14 mouse cellular contexts compared by ENCODE assay signal in genomic region chr1:120605143-120605435, GRCm38 (mm10). TPM values are rescaled to one million over a fixed set of nuclear protein-coding genes. Genes with fewer than 3 reads are reported as not detected.
DNase-seq lines count a peak whose midpoint lies in the region; ATAC-seq lines count a peak whose summit lies in the region.
"Had no signal": no experiment of that assay in that cellular context is flagged by ENCODE, and none has a peak within 500 bp of the region (broad histone marks: within the 10 kb centered on the region; RNA-seq: fewer than 3 reads in every experiment).

No protein-coding gene starts in this region.

- no peak overlapping the region for H3K4me3 ChIP-seq in embryonic facial prominence, embryonic 10.5 days
- 0 out of 2 replicates have a peak overlapping the region, but pooled peaks have one; percentile 6 for H3K4me3 ChIP-seq in limb, embryonic 10.5 days
- no peak overlapping the region for H3K4me3 ChIP-seq in forebrain, embryonic 16.5 days (replicated peaks; ENCODE audit: low read length)

- H3K4me2 ChIP-seq in forebrain, embryonic 16.5 days (ENCODE audit: low read length) = no peak overlapping the region

- peaks cover 100% of the 10 kb centered on the region for H3K27me3 ChIP-seq in embryonic facial prominence, embryonic 10.5 days (replicated peaks; ENCODE audit: low read depth, poor library complexity, severe bottlenecking)
- H3K27me3 ChIP-seq in limb, embryonic 10.5 days (ENCODE audit: low read depth, poor library complexity, severe bottlenecking) = peaks cover 99% of the 10 kb centered on the region
- peaks cover 55% of the 10 kb centered on the region for H3K27me3 ChIP-seq in forebrain, embryonic 16.5 days (replicated peaks; ENCODE audit: control insufficient read depth, insufficient read depth, low read length)

- WGBS in embryonic facial prominence, embryonic 10.5 days = under 1% methylated on average over 8 of the region's 8 CpGs
- WGBS in limb, embryonic 10.5 days = under 1% methylated on average over 8 of the region's 8 CpGs
- WGBS in forebrain, embryonic 16.5 days = under 1% methylated on average over 8 of the region's 8 CpGs

- H3K27ac ChIP-seq in embryonic facial prominence, embryonic 10.5 days (replicated peaks) = no peak overlapping the region
- H3K27ac ChIP-seq in limb, embryonic 10.5 days = no peak overlapping the region
- H3K27ac ChIP-seq in forebrain, embryonic 16.5 days (ENCODE audit: low read length) = no peak overlapping the region

- intact Hi-C loops in left cerebral cortex, postnatal 25 days (cut with DNase I) = loop anchor here (5.0 kb wide), 1 partner anchor 492 kb away; no protein-coding TSS in a partner anchor
- intact Hi-C loops in gastrocnemius, postnatal 14 days (cut with DNase I; ENCODE audit: low total_unique reads) = no loop called here

- H3K9ac ChIP-seq in forebrain, embryonic 16.5 days (replicated peaks; ENCODE audit: low read depth, low read length) = no peak overlapping the region

- H3K9me3 ChIP-seq in embryonic facial prominence, embryonic 10.5 days = no peaks in the 10 kb centered on the region
- H3K9me3 ChIP-seq in limb, embryonic 10.5 days (replicated peaks) = no peaks in the 10 kb centered on the region
- H3K9me3 ChIP-seq in forebrain, embryonic 16.5 days (ENCODE audit: control insufficient read depth, low read length) = no peaks in the 10 kb centered on the region

- H3K36me3 ChIP-seq in embryonic facial prominence, embryonic 10.5 days (replicated peaks) = no peaks in the 10 kb centered on the region
- H3K36me3 ChIP-seq in limb, embryonic 10.5 days = no peaks in the 10 kb centered on the region
- no peaks in the 10 kb centered on the region for H3K36me3 ChIP-seq in forebrain, embryonic 16.5 days (ENCODE audit: control insufficient read depth, insufficient read depth)
- H3K36me3 ChIP-seq: G1E had no signal

- peaks cover 30% of the 10 kb centered on the region for H3K4me1 ChIP-seq in embryonic facial prominence, embryonic 10.5 days
- H3K4me1 ChIP-seq in limb, embryonic 10.5 days = peaks cover 31% of the 10 kb centered on the region
- H3K4me1 ChIP-seq in forebrain, embryonic 16.5 days (replicated peaks; ENCODE audit: control insufficient read depth, insufficient read depth, low read length) = peaks cover 21% of the 10 kb centered on the region

- 0 out of 2 replicates have a peak, but pooled peaks have one; percentile 17 for ATAC-seq in monocyte, adult 5-6 weeks (replicated peaks; ENCODE audit: insufficient number of reproducible peaks, low FRiP score, low TSS enrichment, poor library complexity, severe bottlenecking)
- no peak for ATAC-seq in forebrain, embryonic 16.5 days
- ATAC-seq: forebrain, embryonic 14.5 days had no signal

- DNase-seq in NIH3T3 (ENCODE audit: low read depth) = peak; percentile 75
- DNase-seq in embryonic facial prominence, embryonic 10.5 days (ENCODE audit: low spot score) = peak; percentile 57
- DNase-seq in limb, embryonic 10.5 days (ENCODE audit: low spot score) = no peak
- DNase-seq in left cerebral cortex, postnatal 25 days (ENCODE audit: low spot score in 2 of 2) = no peak
- DNase-seq in gastrocnemius, postnatal 14 days = no peak
- DNase-seq in thymus, postnatal 10 days (ENCODE audit: low spot score in 2 of 2) = no peak
- DNase-seq: adrenal gland, postnatal 14 days; cerebellum, adult 8-10 months; kidney, postnatal 25 days had no signal

RNA-seq across cellular contexts. Expression of gene En1, which starts 2.9 kb away (rescaled TPM):
- polyA plus RNA-seq in embryonic facial prominence, embryonic 10.5 days (2016; fragmentation: Nextera tagmentation; extraction: Ambion mirVana) = 0.30 and 0.47 TPM in 2 replicates
- 0.91 and 1.0 TPM in 2 replicates for polyA plus RNA-seq in limb, embryonic 10.5 days (2016; fragmentation: Nextera tagmentation; extraction: Ambion mirVana)
- total RNA-seq in monocyte, adult 5-6 weeks (2017) = not detected in 3 replicates
- not detected for total RNA-seq in left cerebral cortex, postnatal 25 days (2021)
- total RNA-seq in gastrocnemius, postnatal 14 days (2021) = 1 to 10 TPM; 5.5 to 9.9 TPM
- polyA plus RNA-seq in forebrain, embryonic 16.5 days (2015; fragmentation: Nextera tagmentation; extraction: Ambion mirVana) = 0.39 TPM in 1 of 2 replicates, not detected in the other
- total RNA-seq: adrenal gland, postnatal 14 days; left cerebral cortex, postnatal 14 days had no signal
- polyA plus RNA-seq: forebrain, embryonic 14.5 days; G1E had no signal

Comparison
In these comparisons a context has a peak if more than half of its experiments do, and no peak if none do; other contexts are left out.
1. DNase-seq: peak in NIH3T3 (single experiment) and embryonic facial prominence, embryonic 10.5 days (single experiment); none in limb, embryonic 10.5 days (single experiment), left cerebral cortex, postnatal 25 days (0 of 2), gastrocnemius, postnatal 14 days (single experiment) and thymus, postnatal 10 days (0 of 2).